8 mouse cellular contexts compared by ENCODE assay signal in genomic region chr14:59625806-59626364, GRCm38 (mm10). TPM values are rescaled to one million over a fixed set of nuclear protein-coding genes. Genes with fewer than 3 reads are reported as not detected.
A peak's percentile ranks its signal among the peaks of the same experiment; 100 is the strongest.
DNase-seq lines count a peak whose midpoint lies in the region; ATAC-seq lines count a peak whose summit lies in the region.

No protein-coding gene starts in this region.

- H3K27me3 ChIP-seq in forebrain, embryonic 16.5 days (replicated peaks; ENCODE audit: control insufficient read depth, insufficient read depth, low read length), result no peaks in the 10 kb centered on the region; the same call in 1 of the 2 replicates
- no peaks in the 10 kb centered on the region for H3K27me3 ChIP-seq in intestine, embryonic 16.5 days (replicated peaks; ENCODE audit: control insufficient read depth, insufficient read depth, low read length)
- peaks cover 8% of the 10 kb centered on the region; the same call in 1 of the 2 replicates for H3K27me3 ChIP-seq in stomach, embryonic 16.5 days (ENCODE audit: control insufficient read depth, insufficient read depth, low read length)

- peak overlapping the region; percentile 61 for H3K4me3 ChIP-seq in forebrain, embryonic 16.5 days (replicated peaks; ENCODE audit: low read length)
- peak overlapping the region; percentile 77 for H3K4me3 ChIP-seq in intestine, embryonic 16.5 days (ENCODE audit: low read length)
- H3K4me3 ChIP-seq in stomach, embryonic 16.5 days (replicated peaks; ENCODE audit: low read length), result peak overlapping the region; percentile 64

- peak overlapping the region; percentile 65 for H3K9ac ChIP-seq in forebrain, embryonic 16.5 days (replicated peaks; ENCODE audit: low read depth, low read length)
- H3K9ac ChIP-seq in intestine, embryonic 16.5 days (ENCODE audit: low read depth, low read length), result peak overlapping the region; percentile 78
- peak overlapping the region; percentile 73 for H3K9ac ChIP-seq in stomach, embryonic 16.5 days (ENCODE audit: low read length)

- H3K4me1 ChIP-seq in forebrain, embryonic 16.5 days (replicated peaks; ENCODE audit: control insufficient read depth, insufficient read depth, low read length), result peaks cover 30% of the 10 kb centered on the region
- peaks cover 10% of the 10 kb centered on the region for H3K4me1 ChIP-seq in intestine, embryonic 16.5 days (ENCODE audit: control insufficient read depth, insufficient read depth, low read length)
- peaks cover 7% of the 10 kb centered on the region; the same call in 1 of the 2 replicates for H3K4me1 ChIP-seq in stomach, embryonic 16.5 days (ENCODE audit: control insufficient read depth, insufficient read depth, low read length)

- no peaks in the 10 kb centered on the region for H3K9me3 ChIP-seq in forebrain, embryonic 16.5 days (ENCODE audit: control insufficient read depth, low read length)
- no peaks in the 10 kb centered on the region for H3K9me3 ChIP-seq in intestine, embryonic 16.5 days (ENCODE audit: control insufficient read depth, low read length)
- H3K9me3 ChIP-seq in stomach, embryonic 16.5 days (replicated peaks; ENCODE audit: control insufficient read depth, low read length), result no peaks in the 10 kb centered on the region

- DNase-seq in left cerebral cortex, adult 18-20 months (ENCODE audit: low spot score in 2 of 2), result peak; percentile 23 to 28
- DNase-seq in left cerebral cortex, adult 11 months (ENCODE audit: low spot score), result no peak
- DNase-seq in brain, adult 2 months (ENCODE audit: low read depth, low spot score), result peak; percentile 47
- DNase-seq in layer of hippocampus, adult 8-10 months (ENCODE audit: low spot score in 2 of 2), result no peak

- H3K27ac ChIP-seq in forebrain, embryonic 16.5 days (ENCODE audit: low read length), result peak overlapping the region; percentile 83
- peak overlapping the region; percentile 75 for H3K27ac ChIP-seq in intestine, embryonic 16.5 days (ENCODE audit: low read length)
- peak overlapping the region; percentile 67 for H3K27ac ChIP-seq in stomach, embryonic 16.5 days (ENCODE audit: low read length)

- H3K4me2 ChIP-seq in forebrain, embryonic 16.5 days (ENCODE audit: low read length), result peak overlapping the region; percentile 73
- peak overlapping the region; percentile 93 for H3K4me2 ChIP-seq in intestine, embryonic 16.5 days (ENCODE audit: low read depth, low read length)
- peak overlapping the region; percentile 79 for H3K4me2 ChIP-seq in stomach, embryonic 16.5 days (ENCODE audit: low read depth, low read length)

- under 1% methylated on average over 51 of the region's 51 CpGs for WGBS in forebrain, embryonic 16.5 days
- under 1% methylated on average over 51 of the region's 51 CpGs for WGBS in intestine, embryonic 16.5 days
- under 1% methylated on average over 51 of the region's 51 CpGs for WGBS in stomach, embryonic 16.5 days

- H3K36me3 ChIP-seq in forebrain, embryonic 16.5 days (ENCODE audit: control insufficient read depth, insufficient read depth), result no peaks in the 10 kb centered on the region
- no peaks in the 10 kb centered on the region for H3K36me3 ChIP-seq in intestine, embryonic 16.5 days (ENCODE audit: control insufficient read depth, insufficient read depth, low read length)
- H3K36me3 ChIP-seq in stomach, embryonic 16.5 days (ENCODE audit: control insufficient read depth, insufficient read depth, low read length), result no peaks in the 10 kb centered on the region

- ATAC-seq in forebrain, embryonic 16.5 days, result peak; percentile 60
- peak; percentile 39 for ATAC-seq in intestine, embryonic 16.5 days
- peak; percentile 41; the same call in 1 of the 2 replicates for ATAC-seq in megakaryocyte progenitor cell, adult 5-6 weeks (replicated peaks; ENCODE audit: poor library complexity)
- 0 out of 2 replicates have a peak, but pooled peaks have one; percentile 30 for ATAC-seq in stomach, embryonic 16.5 days (ENCODE audit: insufficient read depth, low FRiP score)

RNA-seq across cellular contexts. Expression of gene Shisa2, which starts 0.8 kb away (rescaled TPM):
- total RNA-seq in left cerebral cortex, adult 18-20 months (2021), result 1 to 10 TPM; 3.0 to 4.8 TPM
- 11.4 and 14.2 TPM in 2 replicates for polyA plus RNA-seq in forebrain, embryonic 16.5 days (2015; fragmentation: Nextera tagmentation; extraction: Ambion mirVana)
- polyA plus RNA-seq in intestine, embryonic 16.5 days (2015; fragmentation: Nextera tagmentation; extraction: Ambion mirVana), result 5.9 TPM in 2 replicates
- 1.7 and 1.8 TPM in 2 replicates for total RNA-seq in megakaryocyte progenitor cell, adult 5-6 weeks (2015)
- 0.33 and 1.8 TPM in 2 replicates for total RNA-seq in megakaryocyte progenitor cell, adult 5-6 weeks (2017)
- 3.7 and 5.4 TPM in 2 replicates for polyA plus RNA-seq in stomach, embryonic 16.5 days (2015; fragmentation: Nextera tagmentation; extraction: Ambion mirVana)
- total RNA-seq in layer of hippocampus, adult 8-10 months (2022), result 1 to 10 TPM; 3.2 to 4.3 (median 3.4) TPM

RNA-seq across cellular contexts. Expression of gene Cdadc1, which starts 28.1 kb away (rescaled TPM):
- total RNA-seq in left cerebral cortex, adult 18-20 months (2021), result 10 to 100 TPM; 66.5 to 69.9 TPM
- 36.8 and 38.5 TPM in 2 replicates for polyA plus RNA-seq in forebrain, embryonic 16.5 days (2015; fragmentation: Nextera tagmentation; extraction: Ambion mirVana)
- polyA plus RNA-seq in intestine, embryonic 16.5 days (2015; fragmentation: Nextera tagmentation; extraction: Ambion mirVana), result 30.4 and 32.3 TPM in 2 replicates
- 44.9 and 48.9 TPM in 2 replicates for total RNA-seq in megakaryocyte progenitor cell, adult 5-6 weeks (2015)
- total RNA-seq in megakaryocyte progenitor cell, adult 5-6 weeks (2017), result 23.2 and 25.4 TPM in 2 replicates
- polyA plus RNA-seq in stomach, embryonic 16.5 days (2015; fragmentation: Nextera tagmentation; extraction: Ambion mirVana), result 31.0 and 37.3 TPM in 2 replicates
- 10 to 100 TPM; 52.6 to 61.9 (median 60.6) TPM for total RNA-seq in layer of hippocampus, adult 8-10 months (2022)

Comparison
In these comparisons a context has a peak if more than half of its experiments do, and no peak if none do; other contexts are left out.
1. DNase-seq: peak in left cerebral cortex, adult 18-20 months (2 of 2) and brain, adult 2 months (single experiment); none in left cerebral cortex, adult 11 months (single experiment) and layer of hippocampus, adult 8-10 months (0 of 2).
2. Peak in every context shown above with its lines, with median percentiles within 50 percentile points of each other: ATAC-seq, H3K27ac ChIP-seq, H3K4me2 ChIP-seq, H3K4me3 ChIP-seq and H3K9ac ChIP-seq.